Mouse (Mus musculus) CH12.LX (cell line): ENCODE measurements around the gene Ndufb8.

ENCODE experiments used
- CTCF ChIP-seq, 2 experiments: IDR thresholded peaks in 1 of 2; conservative IDR thresholded peaks in 1 of 2; 2 replicates each; pipeline ENCODE4 v1.5.1; 2011 to 2012; ENCODE audit warnings: low read depth in 2 of 2, low read length in 2 of 2, improper control_type of control experiment in 1 of 2, inconsistent platforms in 1 of 2, mild to moderate bottlenecking in 1 of 2, moderate library complexity in 1 of 2
- E2F4 ChIP-seq: IDR thresholded peaks from 2 replicates; pipeline ENCODE4 v1.6.1; 2011; ENCODE audit warnings: low read depth, low read length, improper control_type of control experiment; ENCODE audit not compliant: insufficient replicate concordance
- IRF4 ChIP-seq: IDR thresholded peaks from 2 replicates; pipeline ENCODE4 v1.6.1; 2014; ENCODE audit warnings: low read depth, mild to moderate bottlenecking, inconsistent platforms, low read length, improper control_type of control experiment
- POLR2A ChIP-seq: IDR thresholded peaks from 2 replicates; pipeline ENCODE4 v1.6.1; 2011; ENCODE audit warnings: low read depth, mild to moderate bottlenecking, improper control_type of control experiment, low read length
- USF2 ChIP-seq: conservative IDR thresholded peaks from 2 replicates; pipeline ENCODE4 v1.6.1; 2011; ENCODE audit warnings: low read depth, low read length, improper control_type of control experiment
- ZKSCAN1 ChIP-seq: IDR thresholded peaks from 2 replicates; pipeline ENCODE4 v1.6.1; 2012; ENCODE audit warnings: low read depth, inconsistent platforms, low read length, improper control_type of control experiment, borderline replicate concordance
- ZNF384 ChIP-seq: IDR thresholded peaks from 2 replicates; pipeline ENCODE4 v1.6.1; 2012; ENCODE audit warnings: low read depth, low read length, improper control_type of control experiment, inconsistent platforms

- TF ChIP-seq ZNF384 (no peak), CTCF (conservative IDR thresholded peaks at IDR 0.05 in 1 of 2, IDR thresholded peaks at IDR 0.05 in 1 of 2; ENCODE audit: low read depth in 2 of 2, low read length in 2 of 2) (no peak), IRF4 (no peak), POLR2A (no peak), ZKSCAN1 (no peak), E2F4 (no peak), USF2 (no peak)
Observed at GRCm38 (mm10) chr19:44514521-44515451, 40.5 kb downstream of the Ndufb8 start.
